Mouse (Mus musculus) embryonic facial prominence, embryonic 11.5 days (tissue): ENCODE measurements around the gene 2410131K14Rik. TPM values are rescaled to one million over a fixed set of nuclear protein-coding genes. Genes with fewer than 3 reads are reported as not detected.

Experiments
- ATAC-seq: fragments of 200-750 bp; cut with Nextera tagmentation; replicated peaks from 2 replicates; pipeline ENCODE4 v1.8.0; 2017; ENCODE audit warnings: low read depth; ENCODE audit not compliant: insufficient number of reproducible peaks, low FRiP score, low TSS enrichment
- DNase-seq: peaks from one replicate; pipeline ENCODE4 v3.0.0-alpha.2; 2015; ENCODE audit warnings: low spot score
- H3K27ac ChIP-seq: fragments of 300-500 bp; sonication (generic); replicated peaks from 2 replicates; pipeline ENCODE4 v1.5.1; 2014; ENCODE audit warnings: mild to moderate bottlenecking, low read depth, low read length, control low read depth
- H3K27me3 ChIP-seq: fragments of 300-500 bp; sonication (generic); 2 replicates; pipeline ENCODE4 v1.6.1; 2014; ENCODE audit warnings: mild to moderate bottlenecking, low read length, moderate library complexity, mixed read lengths; ENCODE audit not compliant: control insufficient read depth, insufficient read depth
- H3K36me3 ChIP-seq: fragments of 300-500 bp; sonication (generic); replicated peaks from 2 replicates; pipeline ENCODE4 v1.6.1; 2014; ENCODE audit warnings: low read depth, mild to moderate bottlenecking, low read length, moderate library complexity, mixed read lengths; ENCODE audit not compliant: control insufficient read depth, insufficient read depth
- H3K4me1 ChIP-seq: fragments of 300-500 bp; sonication (generic); 2 replicates; pipeline ENCODE4 v1.6.1; 2014; ENCODE audit warnings: low read length, mixed read lengths; ENCODE audit not compliant: control insufficient read depth, insufficient read depth
- H3K4me2 ChIP-seq: fragments of 300-500 bp; sonication (generic); 2 replicates; pipeline ENCODE4 v1.6.1; 2014; ENCODE audit warnings: low read depth, mild to moderate bottlenecking, control low read depth, low read length, moderate library complexity
- H3K4me3 ChIP-seq: fragments of 300-500 bp; sonication (generic); 2 replicates; pipeline ENCODE4 v1.5.1; 2014; ENCODE audit warnings: low read depth, low read length, control low read depth
- H3K9ac ChIP-seq: fragments of 300-500 bp; sonication (generic); replicated peaks from 2 replicates; pipeline ENCODE4 v1.6.1; 2014; ENCODE audit warnings: mild to moderate bottlenecking, control low read depth, low read length
- H3K9me3 ChIP-seq: fragments of 300-500 bp; sonication (generic); replicated peaks from 2 replicates; pipeline ENCODE4 v1.6.1; 2016; ENCODE audit warnings: mild to moderate bottlenecking, low read length, inconsistent platforms, mixed read lengths; ENCODE audit not compliant: control insufficient read depth
- WGBS: fragments of 180-500 bp; shearing (Covaris S2); extraction: QIAGEN DNeasy Blood & Tissue Kit; methylation state at CpG from one replicate; pipeline ENCODE4 v1.1.7; 2014; 5-methylcytosine and 5-hydroxymethylcytosine counted together
- polyA plus RNA-seq: library from polyadenylated mRNA; unstranded; fragments of >200 nt; fragmentation: Nextera tagmentation; extraction: Ambion mirVana; gene quantifications from 2 replicates; pipeline ENCODE4 v1.2.1, GENCODE M21; 2014

The 2410131K14Rik gene
- polyA plus RNA-seq, 1 experiment from 2014 or later: 10.8 TPM

DNA sequence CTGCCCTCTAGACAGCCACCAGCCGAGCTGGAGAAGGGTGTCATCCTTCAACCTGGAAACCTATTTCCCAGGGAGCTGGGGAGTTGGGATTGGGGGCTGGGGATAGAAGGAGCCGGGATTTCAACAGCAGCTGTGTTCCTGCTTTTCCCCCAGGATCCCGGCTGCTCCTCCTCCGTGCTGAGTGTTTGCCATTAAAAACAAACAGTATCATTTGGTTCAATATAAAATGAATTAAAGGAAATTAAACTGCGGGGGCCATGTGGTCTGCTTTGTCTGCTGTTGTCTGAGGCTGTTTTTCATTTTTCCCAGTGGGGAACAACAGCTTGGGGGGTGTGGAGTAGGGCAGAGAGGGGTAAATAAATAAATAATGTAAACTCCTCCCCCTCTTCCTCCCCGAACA lies 27.6 kb upstream of the 2410131K14Rik start:
- Histone ChIP-seq H3K4me1 (no peaks in the 10 kb centered on the region), H3K4me3 (no peak overlapping the region), H3K36me3 (no peaks in the 10 kb centered on the region), H3K27ac (no peak overlapping the region), H3K9ac (no peak overlapping the region), H3K4me2 (no peak overlapping the region), H3K27me3 (no peaks in the 10 kb centered on the region), H3K9me3 (no peaks in the 10 kb centered on the region)
- WGBS: 71% methylated on average over 6 of the region's 6 CpGs
- no peak for ATAC-seq
- no peak for DNase-seq

- ATAC-seq (no peak), DNase-seq (no peak)
- no peak overlapping the region for H3K27ac ChIP-seq
- no peak overlapping the region for H3K4me2 ChIP-seq
- H3K4me3 ChIP-seq: no peak overlapping the region
- no peaks in the 10 kb centered on the region for H3K9me3 ChIP-seq
- H3K4me1 ChIP-seq: no peaks in the 10 kb centered on the region
- H3K9ac ChIP-seq: no peak overlapping the region
- no peaks in the 10 kb centered on the region for H3K36me3 ChIP-seq
- WGBS: 79% methylated on average over 9 of the region's 9 CpGs
- no peaks in the 10 kb centered on the region for H3K27me3 ChIP-seq
Observed at GRCm38 (mm10) chr5:118223142-118223757, 21.8 kb upstream of the 2410131K14Rik start.

GRCm38 (mm10) chr5:118230071-118230611 lies 14.9 kb upstream of the 2410131K14Rik start:
- Histone ChIP-seq H3K36me3 (peaks cover 4% of the 10 kb centered on the region; the same call in 1 of the 2 replicates), H3K27ac (no peak overlapping the region), H3K4me2 (no peak overlapping the region), H3K9ac (no peak overlapping the region), H3K4me3 (no peak overlapping the region), H3K27me3 (no peaks in the 10 kb centered on the region), H3K4me1 (no peaks in the 10 kb centered on the region), H3K9me3 (no peaks in the 10 kb centered on the region)
- WGBS: 93% methylated on average over 13 of the region's 13 CpGs
- DNase-seq: no peak
- no peak for ATAC-seq

- Histone ChIP-seq H3K9me3 (no peaks in the 10 kb centered on the region), H3K27me3 (no peaks in the 10 kb centered on the region), H3K4me2 (no peak overlapping the region), H3K4me3 (no peak overlapping the region), H3K4me1 (no peaks in the 10 kb centered on the region), H3K36me3 (peaks cover 2% of the 10 kb centered on the region; the same call in 1 of the 2 replicates), H3K27ac (no peak overlapping the region), H3K9ac (no peak overlapping the region)
- ATAC-seq (no peak), DNase-seq (no peak)
- 76% methylated on average over 12 of the region's 12 CpGs for WGBS
Observed at GRCm38 (mm10) chr5:118236891-118237290, 8.1 kb upstream of the 2410131K14Rik start.

DNA sequence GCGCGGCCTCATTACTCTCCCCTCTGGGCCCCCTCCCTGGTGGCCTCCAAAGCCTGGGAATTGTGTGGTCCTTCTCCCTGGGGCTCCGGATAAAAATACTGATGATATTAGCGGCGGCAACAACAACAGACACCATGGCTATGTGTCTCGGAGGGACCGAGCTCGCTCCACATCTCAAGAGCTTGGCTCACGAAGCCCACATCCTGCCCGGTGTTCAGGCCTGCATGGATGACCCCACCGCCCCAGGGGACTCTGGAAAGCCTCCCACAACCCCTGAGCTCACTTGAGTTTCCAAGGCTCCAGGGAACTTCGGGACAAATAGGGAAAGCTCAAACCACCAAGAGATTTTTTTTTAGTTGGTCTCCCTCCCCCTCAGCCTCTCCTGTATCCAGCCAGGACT lies 5.4 kb upstream of the 2410131K14Rik start:
- no peaks in the 10 kb centered on the region for H3K27me3 ChIP-seq
- H3K27ac ChIP-seq: no peak overlapping the region
- no peak for DNase-seq
- WGBS: 80% methylated on average over 12 of the region's 12 CpGs
- H3K9ac ChIP-seq: no peak overlapping the region
- H3K9me3 ChIP-seq: no peaks in the 10 kb centered on the region
- no peaks in the 10 kb centered on the region for H3K36me3 ChIP-seq
- no peak overlapping the region for H3K4me3 ChIP-seq
- H3K4me1 ChIP-seq: no peaks in the 10 kb centered on the region
- H3K4me2 ChIP-seq: no peak overlapping the region
- no peak for ATAC-seq

GRCm38 (mm10) chr5:118245606-118246308 lies 730 bp downstream of the 2410131K14Rik start:
- no peaks in the 10 kb centered on the region for H3K36me3 ChIP-seq
- peak overlapping the region; percentile 73 for H3K4me2 ChIP-seq
- H3K9ac ChIP-seq: peak overlapping the region; percentile 75
- DNase-seq: peak; percentile 6
- peak; percentile 14; the same call in 1 of the 2 replicates for ATAC-seq
- peak overlapping the region; percentile 9; the same call in 1 of the 2 replicates for H3K27ac ChIP-seq
- peak overlapping the region; percentile 65 for H3K4me3 ChIP-seq
- 7% methylated on average over 15 of the region's 15 CpGs for WGBS
- H3K4me1 ChIP-seq: no peaks in the 10 kb centered on the region; the same call in 1 of the 2 replicates
- H3K9me3 ChIP-seq: no peaks in the 10 kb centered on the region
- H3K27me3 ChIP-seq: no peaks in the 10 kb centered on the region

DNA sequence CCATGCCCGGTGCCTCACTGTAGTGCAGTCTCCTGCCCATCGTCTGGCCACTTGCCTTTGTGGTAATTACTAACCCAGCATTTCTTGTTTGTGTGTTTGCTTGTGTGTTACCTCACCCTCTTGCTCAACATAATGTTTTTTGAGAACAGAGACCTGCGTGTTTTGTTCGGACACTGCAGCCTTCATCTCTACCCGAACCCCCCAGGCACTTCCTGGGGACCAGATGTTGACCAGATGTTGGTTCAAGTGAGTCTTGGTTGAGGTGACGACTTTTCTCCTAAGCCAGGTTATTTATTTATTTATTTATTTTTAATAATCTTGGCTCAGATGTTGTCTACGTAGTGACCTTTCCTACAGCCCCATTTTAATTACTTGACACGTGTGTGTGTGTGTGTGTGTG lies 2.4 kb downstream of the 2410131K14Rik start:
- Histone ChIP-seq H3K4me1 (no peaks in the 10 kb centered on the region; the same call in 1 of the 2 replicates), H3K27me3 (no peaks in the 10 kb centered on the region), H3K36me3 (no peaks in the 10 kb centered on the region), H3K27ac (no peak overlapping the region), H3K9ac (no peak overlapping the region), H3K9me3 (no peaks in the 10 kb centered on the region), H3K4me3 (no peak overlapping the region), H3K4me2 (peak overlapping the region; percentile 27; the same call in 1 of the 2 replicates)
- 47% methylated on average over 8 of the region's 8 CpGs for WGBS
- DNase-seq (peak; percentile 15), ATAC-seq (no peak)

DNA sequence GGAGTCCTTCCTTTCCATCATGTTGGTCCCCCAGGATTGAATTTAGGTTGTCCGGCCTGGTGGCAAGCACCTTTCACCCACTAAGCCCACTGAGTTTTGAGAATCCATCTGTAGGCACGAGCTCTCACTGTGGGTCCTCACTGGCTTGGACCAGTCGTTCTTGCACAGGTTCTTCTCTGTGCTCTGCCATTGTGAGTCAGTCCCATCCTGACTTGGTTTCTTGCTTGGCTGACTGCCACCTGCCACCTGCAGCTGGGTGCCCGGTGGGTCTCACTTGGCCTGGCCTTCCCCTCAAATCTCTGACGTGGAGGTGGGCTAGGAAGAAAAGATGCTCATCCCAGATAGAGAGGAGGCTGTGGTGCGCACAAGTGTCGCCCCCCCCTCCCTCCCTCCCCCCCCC lies 6.0 kb downstream of the 2410131K14Rik start:
- Histone ChIP-seq H3K27ac (no peak overlapping the region), H3K9me3 (no peaks in the 10 kb centered on the region), H3K27me3 (no peaks in the 10 kb centered on the region), H3K4me1 (no peaks in the 10 kb centered on the region; the same call in 1 of the 2 replicates), H3K9ac (no peak overlapping the region), H3K4me2 (no peak overlapping the region), H3K4me3 (no peak overlapping the region), H3K36me3 (no peaks in the 10 kb centered on the region)
- 87% methylated on average over 7 of the region's 7 CpGs for whole genome bisulfite sequencing
- ATAC-seq (no peak), DNase-seq (no peak)
